Mouse (Mus musculus) midbrain, embryonic 15.5 days (tissue): ENCODE measurements around the gene Gnb3. TPM values are rescaled to one million over a fixed set of nuclear protein-coding genes. Genes with fewer than 3 reads are reported as not detected.
A peak's percentile ranks its signal among the peaks of the same experiment; 100 is the strongest.
"Not testable (repeated sequence)": the region's sequence is repeated elsewhere in the genome, so short reads cannot be mapped to it uniquely, and the experiment has no call there.

Experiments
- ATAC-seq: fragments of 200-750 bp; cut with Nextera tagmentation; replicated peaks from 2 replicates; pipeline ENCODE4 v1.8.0; 2017; ENCODE audit warnings: moderate TSS enrichment
- H3K27ac ChIP-seq: fragments of 300-500 bp; sonication (generic); 2 replicates; pipeline ENCODE4 v1.5.1; 2015; ENCODE audit warnings: mild to moderate bottlenecking, inconsistent platforms
- H3K27me3 ChIP-seq: fragments of 300-500 bp; sonication (generic); replicated peaks from 2 replicates; pipeline ENCODE4 v1.6.1; 2015; ENCODE audit warnings: inconsistent platforms
- H3K36me3 ChIP-seq: fragments of 300-500 bp; sonication (generic); replicated peaks from 2 replicates; pipeline ENCODE4 v1.6.1; 2015; ENCODE audit warnings: inconsistent platforms
- H3K4me1 ChIP-seq: fragments of 300-500 bp; sonication (generic); 2 replicates; pipeline ENCODE4 v1.6.1; 2015; ENCODE audit warnings: inconsistent platforms
- H3K4me2 ChIP-seq: fragments of 300-500 bp; sonication (generic); 2 replicates; pipeline ENCODE4 v1.6.1; 2015; ENCODE audit warnings: inconsistent platforms, mild to moderate bottlenecking, moderate library complexity
- H3K4me3 ChIP-seq: fragments of 300-500 bp; sonication (generic); 2 replicates; pipeline ENCODE4 v1.5.1; 2015; ENCODE audit warnings: mild to moderate bottlenecking, inconsistent platforms
- H3K9ac ChIP-seq: fragments of 300-500 bp; sonication (generic); 2 replicates; pipeline ENCODE4 v1.6.1; 2015; ENCODE audit warnings: mild to moderate bottlenecking, inconsistent platforms
- H3K9me3 ChIP-seq: fragments of 300-500 bp; sonication (generic); 2 replicates; pipeline ENCODE4 v1.6.1; 2016; ENCODE audit warnings: inconsistent platforms
- WGBS: fragments of 180-500 bp; shearing (Covaris S2); methylation state at CpG from one replicate; pipeline ENCODE4 v1.1.7; 2015; ENCODE audit warnings: mixed read lengths; 5-methylcytosine and 5-hydroxymethylcytosine counted together
- polyA plus RNA-seq: library from polyadenylated mRNA; unstranded; fragments of >200 nt; fragmentation: Nextera tagmentation; extraction: Ambion mirVana; gene quantifications from 2 replicates; pipeline ENCODE4 v1.2.1, GENCODE M21; 2015

Gene Gnb3
- polyA plus RNA-seq, 1 experiment from 2014 or later: 2.6 TPM

DNA sequence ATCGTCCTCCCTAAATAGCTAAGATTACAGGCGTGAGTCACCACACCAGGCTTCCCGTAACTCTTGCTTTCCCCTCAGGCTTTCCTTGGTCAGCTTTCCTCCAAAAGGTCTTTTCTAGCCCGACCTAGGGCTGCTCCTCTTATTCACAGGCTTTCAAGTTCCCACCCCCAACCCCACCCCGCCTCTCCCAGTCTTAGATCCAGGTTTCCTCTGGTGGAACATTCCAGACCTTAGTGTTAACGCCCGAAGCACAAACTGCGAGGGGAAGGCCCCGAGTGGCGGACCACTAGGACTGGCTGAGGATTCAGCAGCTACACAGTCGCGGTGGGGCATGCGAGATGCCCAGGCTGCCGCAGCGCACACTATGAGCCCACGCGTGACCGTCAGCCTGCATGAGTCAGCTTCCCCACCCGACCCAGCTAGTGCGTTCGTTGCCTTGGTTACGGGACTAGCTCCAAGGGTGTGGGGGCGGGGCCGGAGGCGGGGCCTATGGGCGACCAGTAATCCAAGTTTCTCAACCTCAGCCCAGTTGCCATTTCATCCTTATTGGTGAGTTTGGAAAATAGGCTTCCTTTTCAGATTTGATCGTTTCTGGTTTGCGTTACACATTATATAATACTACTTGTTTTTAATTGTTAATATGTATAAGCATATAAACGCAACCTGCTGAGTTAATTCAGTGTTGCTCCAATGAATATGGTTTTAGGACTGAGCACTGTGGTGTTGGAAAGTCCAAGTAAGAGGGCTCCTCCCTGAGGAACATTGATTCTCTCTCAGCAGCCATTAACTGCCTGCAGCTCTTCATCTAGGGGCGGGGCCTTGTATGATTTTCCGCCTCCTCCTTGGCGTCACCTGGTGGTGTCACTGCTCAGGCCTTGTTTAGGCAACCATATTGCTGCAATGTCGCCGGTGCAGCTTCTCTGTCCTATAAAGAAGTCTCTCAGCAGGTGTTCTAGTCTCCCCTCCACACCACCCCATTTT is 34.4 kb downstream of the Gnb3 start:
- peak; percentile 91 for ATAC-seq
- Histone ChIP-seq H3K4me3 (peak overlapping the region; percentile 40), H3K4me2 (peak overlapping the region; percentile 69), H3K4me1 (peaks cover 32% of the 10 kb centered on the region), H3K27me3 (no peaks in the 10 kb centered on the region), H3K27ac (peak overlapping the region; percentile 79), H3K36me3 (no peaks in the 10 kb centered on the region), H3K9ac (peak overlapping the region; percentile 41), H3K9me3 (no peaks in the 10 kb centered on the region)
- 2% methylated on average over 34 of the region's 34 CpGs for WGBS

DNA sequence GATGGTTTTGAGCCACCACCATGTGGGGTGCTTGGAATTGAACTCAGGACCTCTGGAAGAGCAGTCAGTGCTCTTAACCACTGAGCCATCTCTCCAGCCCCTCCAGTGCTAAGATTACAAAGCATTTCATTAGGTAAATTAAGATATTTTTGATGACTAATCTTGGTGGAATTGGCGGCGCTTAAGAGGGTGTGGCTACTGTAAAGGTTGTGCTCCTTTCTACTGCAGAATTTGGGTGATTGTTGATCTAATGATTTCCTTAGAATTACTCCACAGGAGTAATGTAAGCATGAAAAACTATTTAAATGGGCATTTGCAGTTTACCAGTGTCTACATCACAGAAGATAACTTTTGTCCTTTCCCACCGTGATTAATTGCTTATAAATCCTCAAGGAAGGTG is 35.7 kb downstream of the Gnb3 start:
- H3K27ac ChIP-seq: no peak overlapping the region
- 94% methylated on average over 3 of the region's 3 CpGs for WGBS
- peaks cover 24% of the 10 kb centered on the region for H3K4me1 ChIP-seq
- no peak overlapping the region for H3K4me3 ChIP-seq
- H3K27me3 ChIP-seq: no peaks in the 10 kb centered on the region
- H3K9me3 ChIP-seq: no peaks in the 10 kb centered on the region
- no peak overlapping the region for H3K9ac ChIP-seq
- H3K36me3 ChIP-seq: no peaks in the 10 kb centered on the region
- H3K4me2 ChIP-seq: no peak overlapping the region
- no peak for ATAC-seq

DNA sequence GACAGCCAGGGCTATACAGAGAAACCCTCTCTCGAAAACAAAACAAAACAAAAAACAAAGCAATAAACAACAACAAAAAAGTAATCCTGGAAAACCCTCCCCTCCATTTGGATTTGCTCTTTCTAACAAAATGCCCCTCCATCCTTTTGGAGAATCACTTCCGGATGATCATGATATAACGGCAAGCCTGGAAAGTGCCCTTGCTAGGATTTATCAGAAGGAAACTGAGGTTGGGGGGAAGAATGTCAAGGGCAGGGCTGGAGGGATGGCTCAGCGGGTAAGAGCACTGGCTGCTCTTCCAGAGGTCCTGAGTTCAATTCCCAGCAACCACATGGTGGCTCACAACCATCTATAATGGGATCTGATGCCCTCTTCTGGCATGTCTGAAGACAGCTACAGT is 36.4 kb downstream of the Gnb3 start:
- not testable (repeated sequence) for H3K9me3 ChIP-seq, H3K9ac ChIP-seq, ATAC-seq, H3K27ac ChIP-seq, H3K27me3 ChIP-seq, H3K36me3 ChIP-seq, H3K4me2 ChIP-seq, H3K4me3 ChIP-seq
- H3K4me1 ChIP-seq: peaks cover 20% of the 10 kb centered on the region
- 92% methylated on average over 4 of the region's 4 CpGs for WGBS

DNA sequence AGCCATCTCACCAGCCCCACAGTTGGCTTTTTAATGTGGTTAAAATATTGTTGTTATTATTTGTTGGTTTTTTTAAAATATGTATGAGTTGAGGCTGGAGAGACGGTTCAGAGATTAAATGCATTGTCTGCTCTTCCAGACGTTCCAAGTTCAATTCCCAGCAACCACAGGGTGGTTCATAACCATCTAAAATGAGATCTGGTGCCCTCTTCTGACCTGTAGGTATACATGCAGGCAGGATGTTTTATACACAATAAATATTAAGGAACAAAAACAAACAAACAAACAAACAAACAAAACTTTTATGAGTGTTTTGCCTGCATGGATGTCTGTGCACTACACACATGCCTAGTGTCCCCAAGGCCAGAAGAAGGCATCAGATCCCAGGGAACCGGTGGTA is 37.0 kb downstream of the Gnb3 start:
- Histone ChIP-seq H3K4me3 (no peak overlapping the region), H3K4me1 (peaks cover 18% of the 10 kb centered on the region), H3K36me3 (no peaks in the 10 kb centered on the region), H3K9ac (no peak overlapping the region), H3K27ac (no peak overlapping the region), H3K27me3 (no peaks in the 10 kb centered on the region), H3K9me3 (no peaks in the 10 kb centered on the region), H3K4me2 (no peak overlapping the region)
- WGBS: 78% methylated on average over 3 of the region's 3 CpGs
- no peak for ATAC-seq

DNA sequence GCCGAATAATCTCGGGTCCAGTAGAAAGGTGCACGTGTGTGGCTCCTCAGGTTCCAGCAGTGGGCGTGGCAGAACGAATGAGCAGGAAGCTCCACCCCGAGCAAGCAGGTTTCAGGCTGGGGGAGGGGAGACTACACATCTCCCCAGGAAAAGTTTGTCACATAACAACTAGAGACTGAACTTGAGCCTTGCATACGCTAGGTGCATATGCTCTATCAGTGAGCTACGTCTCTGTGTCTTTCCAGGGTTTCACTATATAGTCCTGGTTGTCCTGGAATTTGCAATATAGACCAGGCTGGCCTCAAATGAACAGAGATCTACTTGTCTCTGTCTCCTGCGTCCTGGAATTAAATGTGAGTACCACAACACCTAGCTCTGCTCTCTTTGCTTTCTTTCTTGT is 37.7 kb downstream of the Gnb3 start:
- not testable (repeated sequence) for ATAC-seq, H3K36me3 ChIP-seq, H3K9ac ChIP-seq, H3K4me2 ChIP-seq, H3K27me3 ChIP-seq, H3K27ac ChIP-seq, H3K4me3 ChIP-seq, H3K9me3 ChIP-seq
- WGBS: 20% methylated on average over 6 of the region's 9 CpGs
- peaks cover 16% of the 10 kb centered on the region for H3K4me1 ChIP-seq

DNA sequence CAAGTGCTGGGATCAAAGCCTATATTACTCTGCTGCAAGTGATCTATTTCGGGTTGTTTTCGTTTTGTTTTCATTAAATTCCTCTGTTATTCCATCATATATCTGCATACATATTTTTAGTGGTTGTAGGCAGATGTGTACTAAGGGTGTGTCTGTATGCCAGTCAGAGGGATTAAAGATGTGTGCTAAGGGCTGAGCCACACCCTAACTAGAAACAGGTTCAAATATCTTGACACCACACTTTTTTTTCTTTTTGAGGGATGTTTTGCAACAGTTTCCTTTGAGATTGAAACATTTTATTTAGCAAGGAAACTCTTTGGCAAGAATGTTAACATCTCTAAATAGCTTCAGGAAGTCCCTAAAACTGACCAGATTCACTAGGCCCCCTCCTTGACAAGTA is 43.9 kb downstream of the Gnb3 start:
- no peak for ATAC-seq
- no peaks in the 10 kb centered on the region for H3K4me1 ChIP-seq
- H3K4me3 ChIP-seq: no peak overlapping the region
- H3K27me3 ChIP-seq: no peaks in the 10 kb centered on the region
- H3K4me2 ChIP-seq: no peak overlapping the region
- H3K9me3 ChIP-seq: no peaks in the 10 kb centered on the region
- no peaks in the 10 kb centered on the region for H3K36me3 ChIP-seq
- no peak overlapping the region for H3K9ac ChIP-seq
- WGBS: 86% methylated on average over 2 of the region's 2 CpGs
- H3K27ac ChIP-seq: no peak overlapping the region

DNA sequence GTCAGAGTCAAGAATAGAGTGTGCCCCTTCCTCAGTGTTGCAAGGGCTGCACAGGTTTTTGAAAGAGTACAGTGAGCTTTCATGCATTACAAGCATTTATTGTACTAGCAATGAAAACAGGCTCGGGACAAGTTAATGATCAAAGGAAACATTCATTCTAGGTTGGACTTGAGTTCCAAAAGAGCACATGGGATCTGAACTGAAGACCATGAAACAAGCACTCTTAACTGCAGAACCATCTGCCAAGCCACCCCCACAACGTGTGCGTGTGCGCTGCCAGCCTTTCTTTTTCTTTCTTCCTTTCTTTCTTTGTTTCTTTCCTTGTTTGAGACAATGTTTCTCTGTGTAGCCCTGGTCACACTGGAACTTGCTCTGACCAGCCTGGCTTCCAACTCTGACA is 44.3 kb downstream of the Gnb3 start:
- H3K9ac ChIP-seq: no peak overlapping the region
- H3K36me3 ChIP-seq: no peaks in the 10 kb centered on the region
- no peaks in the 10 kb centered on the region for H3K9me3 ChIP-seq
- no peak for ATAC-seq
- H3K4me1 ChIP-seq: no peaks in the 10 kb centered on the region
- no peak overlapping the region for H3K4me2 ChIP-seq
- 60% methylated on average over 4 of the region's 4 CpGs for WGBS
- no peak overlapping the region for H3K4me3 ChIP-seq
- H3K27ac ChIP-seq: no peak overlapping the region
- H3K27me3 ChIP-seq: no peaks in the 10 kb centered on the region

DNA sequence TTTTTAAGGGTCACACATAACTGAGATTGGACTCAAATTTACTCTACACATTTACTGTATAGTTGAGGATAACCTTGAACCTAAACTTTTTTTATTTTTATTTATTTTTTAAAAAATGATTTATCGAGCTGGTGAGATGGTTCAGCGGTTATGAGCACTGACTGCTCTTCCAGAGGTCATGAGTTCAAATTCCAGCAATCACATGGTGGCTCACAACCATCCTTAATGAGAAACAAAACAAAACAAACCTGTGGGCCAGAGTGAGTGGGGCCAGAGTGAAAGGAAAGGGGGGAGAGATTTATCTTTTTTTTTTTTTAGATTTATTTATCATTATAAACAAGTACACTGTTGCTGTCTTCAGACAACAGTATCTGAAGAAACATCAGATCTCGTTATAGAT is 48.2 kb downstream of the Gnb3 start:
- H3K4me3 ChIP-seq: no peak overlapping the region
- ATAC-seq: no peak
- no peak overlapping the region for H3K4me2 ChIP-seq
- no peaks in the 10 kb centered on the region for H3K27me3 ChIP-seq
- H3K36me3 ChIP-seq: no peaks in the 10 kb centered on the region
- no peak overlapping the region for H3K27ac ChIP-seq
- 86% methylated on average over 3 of the region's 3 CpGs for WGBS
- no peaks in the 10 kb centered on the region for H3K4me1 ChIP-seq
- H3K9ac ChIP-seq: no peak overlapping the region
- H3K9me3 ChIP-seq: no peaks in the 10 kb centered on the region

DNA sequence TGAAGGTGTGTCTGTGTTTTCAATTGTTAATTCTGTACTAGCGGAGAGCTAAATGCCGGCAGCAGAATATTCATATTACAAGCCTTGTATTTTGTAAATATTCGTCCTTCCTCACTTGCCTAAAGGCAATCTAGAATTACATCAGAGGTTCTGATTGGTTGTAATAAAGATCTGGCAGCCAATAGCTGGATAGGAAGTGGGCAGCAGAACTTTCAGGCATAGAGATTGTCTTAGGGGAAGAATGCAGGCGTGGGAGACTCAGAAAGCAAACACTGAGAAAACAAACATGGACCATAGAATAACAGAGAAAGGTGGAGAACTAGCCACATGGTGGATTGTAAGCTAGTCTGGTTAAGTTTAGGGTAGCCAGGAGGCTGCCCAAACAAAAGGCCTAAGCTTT is 50.0 kb downstream of the Gnb3 start:
- Histone ChIP-seq H3K4me2 (no peak overlapping the region), H3K9me3 (no peaks in the 10 kb centered on the region), H3K4me1 (no peaks in the 10 kb centered on the region), H3K36me3 (no peaks in the 10 kb centered on the region), H3K27me3 (no peaks in the 10 kb centered on the region), H3K4me3 (no peak overlapping the region), H3K9ac (no peak overlapping the region), H3K27ac (no peak overlapping the region)
- WGBS: 77% methylated on average over 4 of the region's 4 CpGs
- ATAC-seq: no peak

DNA sequence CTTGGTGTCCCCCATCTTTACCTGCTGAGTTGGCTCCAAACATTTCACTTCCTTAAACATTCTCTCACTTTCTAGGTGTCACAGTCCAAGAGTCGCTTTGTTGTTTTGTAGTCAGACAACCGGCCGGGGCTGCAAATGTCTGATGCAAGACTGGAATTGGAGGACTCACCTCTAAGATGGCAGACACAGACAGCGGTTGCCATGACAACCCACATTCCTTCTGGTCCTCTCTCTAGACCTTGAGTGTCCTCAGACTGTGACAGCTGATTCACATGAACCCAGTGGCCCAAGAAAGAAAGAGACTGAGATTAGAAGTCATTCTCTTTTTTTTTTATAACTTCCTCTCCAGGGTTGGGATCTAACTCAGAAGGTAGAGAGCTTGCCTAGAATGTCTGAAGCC is 50.6 kb downstream of the Gnb3 start:
- Histone ChIP-seq H3K27ac (no peak overlapping the region), H3K27me3 (no peaks in the 10 kb centered on the region), H3K4me2 (no peak overlapping the region), H3K9me3 (no peaks in the 10 kb centered on the region), H3K4me1 (no peaks in the 10 kb centered on the region), H3K9ac (no peak overlapping the region), H3K36me3 (no peaks in the 10 kb centered on the region), H3K4me3 (no peak overlapping the region)
- no peak for ATAC-seq
- 71% methylated on average over 4 of the region's 4 CpGs for WGBS

DNA sequence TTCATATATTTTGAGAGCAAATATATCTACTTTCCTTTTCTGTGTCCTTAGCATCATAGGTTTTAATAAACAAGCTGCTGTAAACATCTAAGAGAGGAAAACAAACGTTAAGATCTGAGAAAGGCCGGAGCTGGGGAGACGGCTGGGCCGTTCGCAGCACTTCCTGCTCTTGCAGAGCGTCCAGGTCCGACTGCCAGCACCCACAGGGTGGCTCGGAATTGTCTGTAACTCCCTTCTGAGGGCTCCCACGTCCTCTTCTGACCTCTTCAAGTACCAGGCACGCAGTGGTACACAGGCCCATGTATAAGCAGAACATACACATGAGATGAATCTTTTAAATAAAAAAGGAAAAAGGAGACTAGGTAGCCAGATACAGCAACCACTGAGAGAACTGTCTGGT is 52.4 kb downstream of the Gnb3 start:
- 80% methylated on average over 10 of the region's 10 CpGs for WGBS

DNA sequence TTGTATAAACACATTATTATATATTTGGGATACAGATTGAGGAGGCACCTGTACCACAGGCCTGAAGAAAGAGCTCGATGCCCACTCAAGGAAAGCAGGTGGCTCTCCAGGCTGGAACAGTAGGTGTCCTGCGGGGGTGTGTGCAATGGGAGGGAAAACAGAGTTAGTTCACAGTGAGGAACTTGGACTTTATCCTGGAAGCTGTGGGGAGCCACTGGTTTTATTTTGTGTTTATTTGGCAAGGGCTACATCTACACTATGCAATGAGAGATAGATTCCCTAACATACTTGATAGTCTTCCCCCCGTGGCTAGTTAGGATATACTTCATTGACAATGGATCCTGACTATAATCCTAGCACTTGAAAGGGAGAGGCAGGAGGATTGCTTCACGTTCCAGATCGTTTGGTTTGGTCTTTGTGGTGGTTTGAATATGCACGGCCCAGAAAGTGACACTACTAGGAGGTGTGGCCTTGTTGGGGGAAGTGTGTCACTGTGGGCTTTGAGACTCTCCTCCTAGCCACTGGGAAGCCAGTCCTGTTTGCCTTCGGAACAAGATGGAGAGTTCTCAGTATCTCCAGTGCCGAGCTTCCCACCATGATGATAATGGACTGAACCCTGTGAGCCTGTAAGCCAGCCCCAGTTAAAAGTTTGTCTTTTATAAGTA is 53.2 kb downstream of the Gnb3 start:
- Histone ChIP-seq H3K27ac (no peak overlapping the region), H3K9me3 (no peaks in the 10 kb centered on the region), H3K4me1 (no peaks in the 10 kb centered on the region), H3K27me3 (no peaks in the 10 kb centered on the region), H3K9ac (no peak overlapping the region), H3K36me3 (no peaks in the 10 kb centered on the region), H3K4me2 (no peak overlapping the region), H3K4me3 (no peak overlapping the region)
- ATAC-seq: no peak
- 44% methylated on average over 8 of the region's 8 CpGs for WGBS

More for the DNA sequence above, 52.4 kb downstream of the Gnb3 start:
- no peak overlapping the region for H3K27ac ChIP-seq
- no peaks in the 10 kb centered on the region for H3K9me3 ChIP-seq
- no peak overlapping the region for H3K9ac ChIP-seq
- H3K36me3 ChIP-seq: no peaks in the 10 kb centered on the region
- H3K4me3 ChIP-seq: no peak overlapping the region
- ATAC-seq: no peak
- H3K27me3 ChIP-seq: no peaks in the 10 kb centered on the region
- no peak overlapping the region for H3K4me2 ChIP-seq
- H3K4me1 ChIP-seq: no peaks in the 10 kb centered on the region
